Comparison of ENCODE assay signal across 9 mouse cellular contexts in the genomic region with DNA sequence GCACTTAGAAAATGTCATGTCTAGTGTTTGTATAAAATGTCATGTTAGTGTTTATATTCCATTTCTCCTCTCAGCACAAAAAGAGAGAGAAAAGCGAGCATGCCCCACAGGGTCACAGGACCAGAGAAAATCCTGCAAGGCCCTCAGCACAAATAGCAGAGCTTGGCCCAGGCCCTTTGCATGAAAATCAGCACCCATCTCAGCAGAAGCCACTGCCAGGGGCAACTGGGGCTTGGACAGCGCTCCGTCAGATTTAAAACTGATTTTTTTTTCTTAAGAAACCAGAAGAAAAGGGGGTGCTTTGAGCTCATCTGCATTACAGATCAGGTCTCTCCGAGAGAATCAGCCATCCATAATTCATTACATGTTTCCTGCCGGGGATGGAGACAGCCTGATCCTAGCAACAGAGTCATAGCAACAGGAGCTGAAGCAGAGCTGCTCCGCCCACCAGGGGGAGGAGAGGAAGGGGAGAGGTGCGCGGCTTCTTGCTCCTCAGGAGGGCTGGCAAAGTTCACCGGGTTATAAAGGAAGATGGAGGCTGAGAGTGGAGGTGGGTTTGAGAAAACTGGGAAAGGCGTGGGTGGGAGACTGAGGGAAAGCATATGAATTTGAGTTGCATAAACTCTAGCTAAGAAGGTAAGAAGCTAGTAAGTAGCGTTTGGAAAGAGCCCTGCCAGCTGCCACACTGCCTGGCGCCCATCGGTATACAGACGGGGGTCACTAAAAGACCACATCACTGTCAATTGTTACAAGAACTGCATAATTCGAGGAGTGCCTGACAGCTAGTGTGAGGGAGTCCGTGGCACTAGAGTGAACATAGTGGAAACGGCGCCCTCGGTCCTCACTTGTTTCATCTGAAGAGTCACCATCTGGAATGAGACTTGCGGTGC.
DNase-seq lines count a peak whose midpoint lies in the region; ATAC-seq lines count a peak whose summit lies in the region.
"Had no signal": no experiment of that assay in that cellular context is flagged by ENCODE, and none has a peak within 500 bp of the region (broad histone marks: within the 10 kb centered on the region; RNA-seq: fewer than 3 reads in every experiment).

No protein-coding gene starts in this region.

- no peaks in the 10 kb centered on the region; the same call in 1 of the 2 replicates for H3K27me3 ChIP-seq in hindbrain, embryonic 12.5 days
- H3K27me3 ChIP-seq: liver, embryonic 13.5 days had no signal

- ATAC-seq in hindbrain, embryonic 12.5 days (ENCODE audit: low FRiP score), result peak; percentile 92

- H3K36me3 ChIP-seq in hindbrain, embryonic 12.5 days, result no peaks in the 10 kb centered on the region
- H3K36me3 ChIP-seq: liver, embryonic 13.5 days had no signal

- DNase-seq in brain, adult 2 months (ENCODE audit: low read depth, low spot score), result peak; percentile 94
- peak; percentile 93 for DNase-seq in embryo, embryonic 10.5 days (ENCODE audit: low spot score)
- DNase-seq in left cerebral cortex, postnatal 4 days, result peak; percentile 78
- DNase-seq in right cerebral cortex, adult 2 months (ENCODE audit: low spot score in 2 of 2), result peak; percentile 77 to 84
- DNase-seq in gastrocnemius, adult 18-20 months (ENCODE audit: low spot score), result no peak
- no peak for DNase-seq in adrenal gland, adult (ENCODE audit: inconsistent age in 2 of 2, low spot score in 1 of 2)
- DNase-seq in natural killer cell, adult 2 months (ENCODE audit: low spot score in 2 of 2), result no peak
- DNase-seq: liver, embryonic 13.5 days had no signal

- peaks cover 58% of the 10 kb centered on the region for H3K4me1 ChIP-seq in hindbrain, embryonic 12.5 days
- H3K4me1 ChIP-seq: liver, embryonic 13.5 days had no signal

- H3K27ac ChIP-seq in hindbrain, embryonic 12.5 days, result peak overlapping the region; percentile 96
- H3K27ac ChIP-seq: liver, embryonic 13.5 days had no signal

- no peaks in the 10 kb centered on the region for H3K9me3 ChIP-seq in hindbrain, embryonic 12.5 days (replicated peaks)
- H3K9me3 ChIP-seq: liver, embryonic 13.5 days had no signal

- WGBS in hindbrain, embryonic 12.5 days, result 12% methylated on average over 20 of the region's 20 CpGs

- intact Hi-C loops in left cerebral cortex, postnatal 4 days (cut with DNase I), result no loop called here

- H3K9ac ChIP-seq in hindbrain, embryonic 12.5 days, result peak overlapping the region; percentile 38; the same call in 1 of the 2 replicates
- H3K9ac ChIP-seq: liver, embryonic 13.5 days had no signal

- H3K4me2 ChIP-seq in hindbrain, embryonic 12.5 days (replicated peaks), result peak overlapping the region; percentile 50
- H3K4me2 ChIP-seq: liver, embryonic 13.5 days had no signal

- peak overlapping the region; percentile 16; the same call in 1 of the 2 replicates for H3K4me3 ChIP-seq in hindbrain, embryonic 12.5 days
- H3K4me3 ChIP-seq: liver, embryonic 13.5 days had no signal

Comparison
In these comparisons a context has a peak if more than half of its experiments do, and no peak if none do; other contexts are left out.
1. DNase-seq: peak in brain, adult 2 months (single experiment), embryo, embryonic 10.5 days (single experiment), left cerebral cortex, postnatal 4 days (single experiment) and right cerebral cortex, adult 2 months (2 of 2); none in gastrocnemius, adult 18-20 months (single experiment), adrenal gland, adult (0 of 2) and natural killer cell, adult 2 months (0 of 2).